Mouse (Mus musculus): ENCODE measurements around the gene Tnfrsf25. TPM values are rescaled to one million over a fixed set of nuclear protein-coding genes. Genes with fewer than 3 reads are reported as not detected.
A peak's percentile ranks its signal among the peaks of the same experiment; 100 is the strongest.

Tnfrsf25 gene
- polyA plus RNA-seq, 1 experiment from 2014 or later: 1.2 TPM

GRCm38 (mm10) chr4:152088556-152089120, 27.1 kb upstream of the Tnfrsf25 start:
- Histone ChIP-seq H3K4me2 (replicated peaks; ENCODE audit: low read depth) (peak overlapping the region; percentile 84), H3K9ac (ENCODE audit: low read depth, low read length) (no peak overlapping the region)

GRCm38 (mm10) chr4:152090191-152090590, 25.5 kb upstream of the Tnfrsf25 start:
- H3K9ac ChIP-seq (ENCODE audit: low read depth, low read length): no peak overlapping the region

More at GRCm38 (mm10) chr4:152088556-152089120, 27.1 kb upstream of the Tnfrsf25 start:
- peak overlapping the region; percentile 16 for H3K27ac ChIP-seq (ENCODE audit: low read depth, low read length)
- no peak for ATAC-seq
- WGBS: 70% methylated on average over 8 of the region's 8 CpGs
- H3K4me1 ChIP-seq (replicated peaks; ENCODE audit: control insufficient read depth, insufficient read depth, low read length): peaks cover 7% of the 10 kb centered on the region
- no peak overlapping the region for H3K4me3 ChIP-seq (ENCODE audit: low read depth, low read length)
- H3K27me3 ChIP-seq (replicated peaks; ENCODE audit: control insufficient read depth, insufficient read depth, low read length): no peaks in the 10 kb centered on the region
- H3K36me3 ChIP-seq (ENCODE audit: control insufficient read depth, insufficient read depth): peaks cover 3% of the 10 kb centered on the region; the same call in 1 of the 2 replicates
- TF ChIP-seq CTCF (IDR thresholded peaks at IDR 0.05; ENCODE audit: low read depth): no peak
- no peaks in the 10 kb centered on the region for H3K9me3 ChIP-seq (ENCODE audit: control insufficient read depth)

GRCm38 (mm10) chr4:152092751-152093293, 22.9 kb upstream of the Tnfrsf25 start:
- H3K9me3 ChIP-seq (ENCODE audit: control insufficient read depth): no peaks in the 10 kb centered on the region
- ATAC-seq: no peak
- no peak overlapping the region for H3K27ac ChIP-seq (ENCODE audit: low read depth, low read length)
- 0 out of 2 replicates have a peak overlapping the region, but pooled peaks have one; percentile 17 for H3K4me2 ChIP-seq (replicated peaks; ENCODE audit: low read depth)
- no peak overlapping the region for H3K4me3 ChIP-seq (ENCODE audit: low read depth, low read length)
- WGBS: 47% methylated on average over 8 of the region's 8 CpGs
- no peaks in the 10 kb centered on the region for H3K27me3 ChIP-seq (replicated peaks; ENCODE audit: control insufficient read depth, insufficient read depth, low read length)
- peaks cover 3% of the 10 kb centered on the region; the same call in 1 of the 2 replicates for H3K36me3 ChIP-seq (ENCODE audit: control insufficient read depth, insufficient read depth)
- TF ChIP-seq CTCF (IDR thresholded peaks at IDR 0.05; ENCODE audit: low read depth): no peak
- H3K4me1 ChIP-seq (replicated peaks; ENCODE audit: control insufficient read depth, insufficient read depth, low read length): peaks cover under 1% of the 10 kb centered on the region; the same call in 1 of the 2 replicates
- H3K9ac ChIP-seq (ENCODE audit: low read depth, low read length): no peak overlapping the region

More at GRCm38 (mm10) chr4:152090191-152090590, 25.5 kb upstream of the Tnfrsf25 start:
- no peak for TF ChIP-seq CTCF (IDR thresholded peaks at IDR 0.05; ENCODE audit: low read depth)
- 75% methylated on average over 9 of the region's 9 CpGs for WGBS
- Histone ChIP-seq H3K4me3 (ENCODE audit: low read depth, low read length) (no peak overlapping the region), H3K4me1 (replicated peaks; ENCODE audit: control insufficient read depth, insufficient read depth, low read length) (peaks cover 7% of the 10 kb centered on the region), H3K9me3 (ENCODE audit: control insufficient read depth) (no peaks in the 10 kb centered on the region), H3K36me3 (ENCODE audit: control insufficient read depth, insufficient read depth) (peaks cover 3% of the 10 kb centered on the region; the same call in 1 of the 2 replicates), H3K4me2 (replicated peaks; ENCODE audit: low read depth) (peak overlapping the region; percentile 84; the same call in 1 of the 2 replicates), H3K27me3 (replicated peaks; ENCODE audit: control insufficient read depth, insufficient read depth, low read length) (no peaks in the 10 kb centered on the region), H3K27ac (ENCODE audit: low read depth, low read length) (no peak overlapping the region)
- ATAC-seq: no peak

GRCm38 (mm10) chr4:152094233-152094632, 21.5 kb upstream of the Tnfrsf25 start:
- H3K36me3 ChIP-seq (ENCODE audit: control insufficient read depth, insufficient read depth): peaks cover 3% of the 10 kb centered on the region; the same call in 1 of the 2 replicates
- TF ChIP-seq CTCF (IDR thresholded peaks at IDR 0.05; ENCODE audit: low read depth): no peak
- no peaks in the 10 kb centered on the region for H3K9me3 ChIP-seq (ENCODE audit: control insufficient read depth)
- no peaks in the 10 kb centered on the region for H3K27me3 ChIP-seq (replicated peaks; ENCODE audit: control insufficient read depth, insufficient read depth, low read length)
- ATAC-seq: no peak
- 94% methylated on average over 12 of the region's 12 CpGs for WGBS
- H3K4me3 ChIP-seq (ENCODE audit: low read depth, low read length): no peak overlapping the region
- no peak overlapping the region for H3K9ac ChIP-seq (ENCODE audit: low read depth, low read length)
- no peak overlapping the region for H3K27ac ChIP-seq (ENCODE audit: low read depth, low read length)
- H3K4me1 ChIP-seq (replicated peaks; ENCODE audit: control insufficient read depth, insufficient read depth, low read length): no peaks in the 10 kb centered on the region; the same call in 1 of the 2 replicates
- no peak overlapping the region for H3K4me2 ChIP-seq (replicated peaks; ENCODE audit: low read depth)

- Histone ChIP-seq H3K4me1 (replicated peaks; ENCODE audit: control insufficient read depth, insufficient read depth, low read length) (no peaks in the 10 kb centered on the region; the same call in 1 of the 2 replicates), H3K27ac (ENCODE audit: low read depth, low read length) (peak overlapping the region; percentile 60; the same call in 1 of the 2 replicates), H3K9me3 (ENCODE audit: control insufficient read depth) (no peaks in the 10 kb centered on the region), H3K4me2 (replicated peaks; ENCODE audit: low read depth) (peak overlapping the region; percentile 27), H3K9ac (ENCODE audit: low read depth, low read length) (0 out of 2 replicates have a peak overlapping the region, but pooled peaks have one; percentile 11), H3K36me3 (ENCODE audit: control insufficient read depth, insufficient read depth) (peaks cover 3% of the 10 kb centered on the region; the same call in 1 of the 2 replicates), H3K27me3 (replicated peaks; ENCODE audit: control insufficient read depth, insufficient read depth, low read length) (no peaks in the 10 kb centered on the region), H3K4me3 (ENCODE audit: low read depth, low read length) (peak overlapping the region; percentile 17)
- WGBS: 33% methylated on average over 27 of the region's 27 CpGs
- TF ChIP-seq CTCF (IDR thresholded peaks at IDR 0.05; ENCODE audit: low read depth): peak; percentile 92
- ATAC-seq: peak; percentile 41; the same call in 1 of the 2 replicates
Measured at GRCm38 (mm10) chr4:152095937-152096910, 19.5 kb upstream of the Tnfrsf25 start.

Measured in intestine, postnatal 0 days (tissue).